Comparison of ENCODE assay signal across 9 mouse cellular contexts in the genomic region with DNA sequence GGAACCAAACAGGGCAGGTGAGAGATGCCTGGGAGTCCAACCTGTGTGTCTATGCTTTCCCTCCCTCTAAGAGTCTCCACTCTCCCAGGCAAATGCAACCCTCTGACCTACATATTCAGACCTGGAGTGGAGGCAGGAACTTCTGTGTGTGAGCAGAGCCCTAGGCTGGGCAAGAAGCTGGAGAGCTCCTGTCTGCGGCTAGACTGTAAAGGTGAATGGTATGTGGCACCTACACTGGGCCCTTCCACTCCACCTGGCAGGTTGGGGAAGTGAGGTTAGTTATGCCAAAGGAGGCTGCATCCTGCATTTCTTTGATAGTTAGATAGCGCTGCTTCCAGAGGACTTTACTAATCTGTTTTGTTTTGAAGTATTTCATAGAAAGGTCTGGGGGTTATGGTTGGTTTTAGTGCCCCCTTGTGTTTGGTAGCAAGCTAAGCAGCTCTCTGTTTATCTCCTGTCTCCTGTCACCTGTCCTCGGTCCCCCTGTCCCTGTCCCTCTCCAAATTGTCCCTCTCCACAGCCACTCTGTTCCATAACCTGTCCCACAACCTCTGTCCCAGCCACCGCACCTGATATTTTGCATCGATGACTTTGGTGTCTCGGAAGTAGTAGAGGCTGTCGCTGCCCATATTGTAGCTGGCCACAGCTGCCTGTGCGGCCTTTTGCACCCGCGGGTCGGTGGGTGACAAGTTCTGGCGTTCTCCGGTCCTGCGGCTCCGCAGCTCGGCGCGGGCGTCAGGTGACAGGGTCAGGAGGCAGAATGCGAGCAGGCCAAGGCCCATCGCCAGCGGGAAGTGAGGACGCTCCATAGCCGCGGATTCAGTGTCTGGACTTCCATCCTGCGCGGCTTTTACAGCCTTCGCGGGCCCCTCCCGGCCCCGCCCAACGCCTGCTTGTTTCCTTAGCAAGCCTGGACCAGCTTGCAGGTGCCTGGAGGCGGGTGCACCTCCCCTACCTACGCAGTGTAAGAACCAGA. TPM values are rescaled to one million over a fixed set of nuclear protein-coding genes. Genes with fewer than 3 reads are reported as not detected.
DNase-seq lines count a peak whose midpoint lies in the region; ATAC-seq and TF ChIP-seq lines count a peak whose summit lies in the region.
"Had no signal": no experiment of that assay in that cellular context is flagged by ENCODE, and none has a peak within 500 bp of the region (broad histone marks: within the 10 kb centered on the region; RNA-seq: fewer than 3 reads in every experiment).

No protein-coding gene starts in this region.

- intact Hi-C loops in gastrocnemius, postnatal 14 days (cut with DNase I; ENCODE audit: low total_unique reads), result loop anchor here (10.0 kb wide), 1 partner anchor 154 kb away; no protein-coding TSS in a partner anchor

- H3K4me1 ChIP-seq in intestine, embryonic 16.5 days (ENCODE audit: control insufficient read depth, insufficient read depth, low read length), result peaks cover 8% of the 10 kb centered on the region; the same call in 1 of the 2 replicates
- H3K4me1 ChIP-seq in liver, embryonic 14.5 days (replicated peaks; ENCODE audit: control insufficient read depth in 2 of 2, insufficient read depth in 2 of 2, low read length in 1 of 2), result no peaks in the 10 kb centered on the region

- no peak for TF ChIP-seq EP300 in liver, embryonic 14.5 days (IDR thresholded peaks at IDR 0.05; ENCODE audit: low read depth)

- H3K36me3 ChIP-seq in C2C12 (ENCODE audit: control insufficient read depth, insufficient read depth), result no peaks in the 10 kb centered on the region
- H3K36me3 ChIP-seq in intestine, embryonic 16.5 days (ENCODE audit: control insufficient read depth, insufficient read depth, low read length), result no peaks in the 10 kb centered on the region
- no peaks in the 10 kb centered on the region for H3K36me3 ChIP-seq in liver, embryonic 14.5 days (replicated peaks; ENCODE audit: control insufficient read depth, insufficient read depth, low read depth)

- 4% methylated on average over 34 of the region's 34 CpGs for WGBS in intestine, embryonic 16.5 days
- 6% methylated on average over 34 of the region's 34 CpGs for WGBS in liver, embryonic 14.5 days (ENCODE audit: insufficient replicate concordance)

- no peak overlapping the region for H3K27ac ChIP-seq in intestine, embryonic 16.5 days (ENCODE audit: low read length)
- H3K27ac ChIP-seq in liver, embryonic 14.5 days, result no peak overlapping the region

- H3K79me2 ChIP-seq in C2C12 (ENCODE audit: control insufficient read depth, insufficient read depth), result peaks cover 2% of the 10 kb centered on the region

- peak; percentile 13 for TF ChIP-seq CTCF in C2C12 (IDR thresholded peaks at IDR 0.05; ENCODE audit: control insufficient read depth, insufficient read depth, insufficient read length)
- TF ChIP-seq CTCF in liver, embryonic 14.5 days (IDR thresholded peaks at IDR 0.05; ENCODE audit: low read depth), result peak; percentile 51

- H3K27me3 ChIP-seq in C2C12 (ENCODE audit: control insufficient read depth, insufficient read depth, insufficient read length), result no peaks in the 10 kb centered on the region
- no peaks in the 10 kb centered on the region for H3K27me3 ChIP-seq in intestine, embryonic 16.5 days (replicated peaks; ENCODE audit: control insufficient read depth, insufficient read depth, low read length)
- H3K27me3 ChIP-seq in liver, embryonic 14.5 days (ENCODE audit: control insufficient read depth, insufficient read depth, low read length), result no peaks in the 10 kb centered on the region

- H3K79me3 ChIP-seq in C2C12 (ENCODE audit: low read depth), result no peaks in the 10 kb centered on the region

- peak overlapping the region; percentile 66 for H3K9ac ChIP-seq in intestine, embryonic 16.5 days (ENCODE audit: low read depth, low read length)
- H3K9ac ChIP-seq in liver, embryonic 14.5 days (replicated peaks), result peak overlapping the region; percentile 45; the same call in 1 of the 2 replicates

- peak; percentile 85 for ATAC-seq in intestine, embryonic 16.5 days
- ATAC-seq in liver, embryonic 14.5 days (ENCODE audit: insufficient read depth), result no peak
- peak; percentile 37; the same call in 1 of the 2 replicates for ATAC-seq in neutrophil, adult 5-6 weeks (ENCODE audit: extremely low read depth, insufficient number of reproducible peaks, low FRiP score, poor library complexity, severe bottlenecking)

- H3K4me2 ChIP-seq in intestine, embryonic 16.5 days (ENCODE audit: low read depth, low read length), result peak overlapping the region; percentile 80
- H3K4me2 ChIP-seq in liver, embryonic 14.5 days (ENCODE audit: low read depth), result peak overlapping the region; percentile 76

- no peaks in the 10 kb centered on the region for H3K9me3 ChIP-seq in intestine, embryonic 16.5 days (ENCODE audit: control insufficient read depth, low read length)
- H3K9me3 ChIP-seq in liver, embryonic 14.5 days (ENCODE audit: control insufficient read depth, low read length), result no peaks in the 10 kb centered on the region

- no peak overlapping the region for H3K4me3 ChIP-seq in C2C12 (ENCODE audit: insufficient read depth, poor library complexity, severe bottlenecking)
- peak overlapping the region; percentile 49 for H3K4me3 ChIP-seq in intestine, embryonic 16.5 days (ENCODE audit: low read length)
- peak overlapping the region; percentile 37 to 43 for H3K4me3 ChIP-seq in liver, embryonic 14.5 days (ENCODE audit: insufficient read depth in 1 of 2, low read depth in 2 of 2, low read length in 2 of 2)

- H3ac ChIP-seq in C2C12 (ENCODE audit: control insufficient read depth, insufficient read length, low read depth), result peak overlapping the region; percentile 82

- peak; percentile 30 for DNase-seq in ES-CJ7 (ENCODE audit: low read depth, low spot score)
- peak; percentile 79 for DNase-seq in cerebellum, postnatal 25 days
- DNase-seq in gastrocnemius, postnatal 14 days, result peak; percentile 26
- no peak for DNase-seq in liver, embryonic 14.5 days (ENCODE audit: low read depth in 3 of 3, low spot score in 3 of 3)
- DNase-seq in adrenal gland, adult 8-10 months, result no peak

TF ChIP-seq in C2C12, 6 proteins besides CTCF, POLR2A, EP300 and RAD21:
- TF ChIP-seq MYOD1 (IDR thresholded peaks at IDR 0.05; ENCODE audit: control insufficient read depth, insufficient read length, low read depth) (no peak), USF1 (IDR thresholded peaks at IDR 0.05; ENCODE audit: low read depth) (no peak), MAX (IDR thresholded peaks at IDR 0.05) (no peak)

RNA-seq across cellular contexts. Expression of gene Cst6, which starts 0.6 kb away (rescaled TPM):
- 85.8 TPM for polyA plus RNA-seq in C2C12 (2012; fragmentation: generic; extraction: Trizol)
- 1 to 10 TPM; 7.1 to 7.4 TPM for total RNA-seq in gastrocnemius, postnatal 14 days (2021)
- 33.1 and 50.6 TPM in 2 replicates for polyA plus RNA-seq in intestine, embryonic 16.5 days (2015; fragmentation: Nextera tagmentation; extraction: Ambion mirVana)
- polyA plus RNA-seq in liver, embryonic 14.5 days (2012; rRNA removed), result 0.01 and 0.06 TPM in 2 replicates
- 0.43 TPM in 1 of 2 replicates, not detected in the other for polyA plus RNA-seq in liver, embryonic 14.5 days (2014; fragmentation: Nextera tagmentation; extraction: Ambion mirVana)
- 1.4 TPM in 1 of 2 replicates, not detected in the other for total RNA-seq in neutrophil, adult 5-6 weeks (2017)
- 10 to 100 TPM in 2 of 4 experiments, 1 to 10 TPM in 2; 1.2 to 14.6 (median 6.8) TPM for total RNA-seq in adrenal gland, adult 8-10 months (2022)

RNA-seq across cellular contexts. Expression of gene Catsper1, which starts 13.3 kb away (rescaled TPM):
- polyA plus RNA-seq in C2C12 (2012; fragmentation: generic; extraction: Trizol), result not detected
- total RNA-seq in gastrocnemius, postnatal 14 days (2021), result not detected
- polyA plus RNA-seq in intestine, embryonic 16.5 days (2015; fragmentation: Nextera tagmentation; extraction: Ambion mirVana), result not detected in 2 replicates
- not detected in 2 replicates for polyA plus RNA-seq in liver, embryonic 14.5 days (2012; rRNA removed)
- polyA plus RNA-seq in liver, embryonic 14.5 days (2014; fragmentation: Nextera tagmentation; extraction: Ambion mirVana), result not detected in 2 replicates
- total RNA-seq in neutrophil, adult 5-6 weeks (2017), result not detected in 2 replicates
- not detected for total RNA-seq in adrenal gland, adult 8-10 months (2022)
- total RNA-seq: left cerebral cortex, adult 8-10 months had no signal

RNA-seq across cellular contexts. Expression of gene Eif1ad, which starts 17.7 kb away (rescaled TPM):
- polyA plus RNA-seq in C2C12 (2012; fragmentation: generic; extraction: Trizol), result 48.5 TPM
- 10 to 100 TPM; 11.4 to 13.1 TPM for total RNA-seq in gastrocnemius, postnatal 14 days (2021)
- polyA plus RNA-seq in intestine, embryonic 16.5 days (2015; fragmentation: Nextera tagmentation; extraction: Ambion mirVana), result 60.1 and 62.7 TPM in 2 replicates
- polyA plus RNA-seq in liver, embryonic 14.5 days (2012; rRNA removed), result 18.4 and 22.0 TPM in 2 replicates
- polyA plus RNA-seq in liver, embryonic 14.5 days (2014; fragmentation: Nextera tagmentation; extraction: Ambion mirVana), result 22.9 and 24.3 TPM in 2 replicates
- 31.6 and 36.8 TPM in 2 replicates for total RNA-seq in neutrophil, adult 5-6 weeks (2017)
- 10 to 100 TPM; 22.2 to 26.7 (median 25.2) TPM for total RNA-seq in adrenal gland, adult 8-10 months (2022)

RNA-seq across cellular contexts. Expression of gene Banf1, which starts 18.2 kb away (rescaled TPM):
- 506 TPM for polyA plus RNA-seq in C2C12 (2012; fragmentation: generic; extraction: Trizol)
- 100 to 1,000 TPM; 123 to 126 TPM for total RNA-seq in gastrocnemius, postnatal 14 days (2021)
- 421 and 489 TPM in 2 replicates for polyA plus RNA-seq in intestine, embryonic 16.5 days (2015; fragmentation: Nextera tagmentation; extraction: Ambion mirVana)
- polyA plus RNA-seq in liver, embryonic 14.5 days (2012; rRNA removed), result 116 and 125 TPM in 2 replicates
- 263 and 278 TPM in 2 replicates for polyA plus RNA-seq in liver, embryonic 14.5 days (2014; fragmentation: Nextera tagmentation; extraction: Ambion mirVana)
- 15.2 and 17.9 TPM in 2 replicates for total RNA-seq in neutrophil, adult 5-6 weeks (2017)
- total RNA-seq in adrenal gland, adult 8-10 months (2022), result 100 to 1,000 TPM; 130 to 147 (median 140) TPM

RNA-seq across cellular contexts. Expression of gene Sart1, which starts 39.7 kb away (rescaled TPM):
- 68.5 TPM for polyA plus RNA-seq in C2C12 (2012; fragmentation: generic; extraction: Trizol)
- 10 to 100 TPM; 28.0 to 39.0 TPM for total RNA-seq in gastrocnemius, postnatal 14 days (2021)
- polyA plus RNA-seq in intestine, embryonic 16.5 days (2015; fragmentation: Nextera tagmentation; extraction: Ambion mirVana), result 60.2 and 65.6 TPM in 2 replicates
- polyA plus RNA-seq in liver, embryonic 14.5 days (2012; rRNA removed), result 13.1 and 21.7 TPM in 2 replicates
- 24.1 and 26.6 TPM in 2 replicates for polyA plus RNA-seq in liver, embryonic 14.5 days (2014; fragmentation: Nextera tagmentation; extraction: Ambion mirVana)
- 135 and 147 TPM in 2 replicates for total RNA-seq in neutrophil, adult 5-6 weeks (2017)
- 100 to 1,000 TPM in 2 of 4 experiments, 10 to 100 TPM in 2; 75.2 to 101 (median 98.6) TPM for total RNA-seq in adrenal gland, adult 8-10 months (2022)

Comparison
In these comparisons a context has a peak if more than half of its experiments do, and no peak if none do; other contexts are left out.
1. DNase-seq: peak in ES-CJ7 (single experiment), cerebellum, postnatal 25 days (2 of 2) and gastrocnemius, postnatal 14 days (single experiment); none in liver, embryonic 14.5 days (0 of 3) and adrenal gland, adult 8-10 months (single experiment).